Mouse (Mus musculus) adrenal gland (tissue): Measurements from ENCODE around the gene Akr1b7.

Experiments used
- intact Hi-C: fragments of 180-260 bp; cut with DNase I; formaldehyde crosslinking; loops from one replicate; pipeline ENCODE4 v1.15.1; 2025

Gene Akr1b7

DNA sequence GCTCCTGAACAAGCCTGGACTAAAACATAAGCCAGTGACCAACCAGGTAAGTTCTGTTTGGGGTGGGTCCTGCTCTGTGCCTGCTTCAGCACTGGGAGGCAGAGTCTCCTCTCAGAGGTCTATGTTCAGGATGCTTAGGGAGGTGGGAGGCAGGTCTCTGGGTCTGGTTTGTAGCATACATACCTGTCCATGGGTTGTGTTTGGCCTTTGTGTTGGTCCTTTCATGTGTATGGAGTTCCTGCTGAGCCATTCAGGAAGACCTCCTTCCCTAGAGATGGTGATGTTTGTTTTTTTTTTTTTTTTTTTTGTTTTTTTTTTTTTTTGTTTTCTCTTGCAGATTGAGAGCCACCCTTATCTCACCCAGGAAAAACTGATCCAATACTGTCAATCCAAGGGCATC is 6.9 kb downstream of the Akr1b7 start:
- intact Hi-C loops = no loop called here

- intact Hi-C loops = no loop called here
Measured at GRCm38 (mm10) chr6:34439006-34439405, 26.9 kb downstream of the Akr1b7 start.

DNA sequence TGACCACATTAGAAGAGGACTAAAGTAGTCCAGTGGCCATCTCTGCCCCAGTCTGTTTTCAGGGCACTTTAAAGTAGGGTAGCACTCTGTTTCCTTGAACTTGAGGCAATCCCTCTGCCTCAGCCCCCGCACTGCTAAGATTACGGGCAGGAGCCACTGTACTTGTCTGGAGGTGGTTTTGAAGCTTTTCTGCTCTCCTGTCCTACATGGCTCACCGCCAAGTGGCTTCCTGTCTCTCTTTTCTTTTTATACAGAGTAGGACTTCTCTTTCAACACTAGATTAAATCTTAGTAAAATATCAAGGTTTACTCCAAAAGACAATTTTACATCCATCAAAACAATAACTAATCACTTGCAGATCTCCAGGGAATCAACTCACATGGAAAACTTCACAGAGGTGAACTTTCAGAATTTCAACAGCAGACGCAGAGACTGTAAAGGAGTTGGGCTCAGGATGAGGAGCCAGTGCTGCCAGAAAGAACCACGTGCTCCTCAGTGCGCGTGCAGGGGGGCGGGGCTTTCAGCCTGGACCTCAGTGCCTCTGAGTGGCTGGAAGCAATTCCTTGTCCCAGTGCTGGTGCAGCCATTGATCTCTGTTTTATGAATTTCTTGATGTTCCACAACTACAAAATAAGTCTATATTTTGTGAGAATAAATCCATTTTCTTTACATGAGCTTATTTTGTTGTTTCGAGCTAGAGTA is 29.6 kb downstream of the Akr1b7 start:
- intact Hi-C loops = no loop called here

GRCm38 (mm10) chr6:34443791-34444190 is 31.7 kb downstream of the Akr1b7 start:
- intact Hi-C loops = loop anchor here (2.0 kb wide), 1 partner anchor 147 kb away; no protein-coding TSS in a partner anchor

- intact Hi-C loops = loop anchor here (5.0 kb wide), 1 partner anchor 76 kb away; no protein-coding TSS in a partner anchor
Measured at GRCm38 (mm10) chr6:34447961-34448360, 35.8 kb downstream of the Akr1b7 start.

GRCm38 (mm10) chr6:34448696-34449095 is 36.6 kb downstream of the Akr1b7 start:
- intact Hi-C loops = loop anchor here (5.0 kb wide), 1 partner anchor 76 kb away; no protein-coding TSS in a partner anchor

DNA sequence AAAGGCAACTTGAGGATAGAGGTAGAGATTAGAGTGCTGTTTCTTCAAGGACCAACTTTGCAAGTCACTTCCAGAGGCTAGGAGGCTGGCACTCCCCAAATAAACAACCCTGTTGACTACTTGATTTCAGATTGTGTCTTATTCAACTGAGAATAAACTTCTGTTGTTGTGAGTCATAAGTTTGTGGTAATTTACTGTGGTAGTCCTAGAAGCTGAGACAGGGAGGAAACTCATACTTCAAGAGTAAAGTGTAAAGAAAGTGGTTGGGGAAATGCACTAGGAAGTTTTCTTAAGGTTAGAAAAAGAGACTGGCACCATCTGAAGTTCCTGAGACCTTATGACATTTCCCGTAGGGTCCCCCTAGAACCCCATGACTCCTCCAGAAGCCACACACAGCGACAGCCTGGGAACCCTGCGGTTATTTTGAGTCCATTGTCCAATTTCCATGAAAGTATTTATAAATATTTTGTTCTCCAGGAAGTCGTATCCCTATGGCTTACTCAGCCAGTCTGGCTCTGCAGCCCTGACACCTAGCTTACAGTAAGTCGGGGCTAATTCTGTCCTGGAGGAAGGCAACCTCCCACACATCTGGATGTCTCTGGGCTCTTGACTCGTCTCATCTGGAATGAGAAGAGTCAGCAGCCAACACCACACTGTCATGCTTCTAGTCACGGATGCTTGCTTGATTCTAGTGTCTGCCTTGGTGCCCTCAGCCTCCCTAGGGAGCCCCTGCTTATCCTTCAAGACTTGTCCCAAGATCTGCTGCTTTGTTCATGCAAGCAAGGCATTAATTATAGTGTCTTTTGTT is 41.0 kb downstream of the Akr1b7 start:
- intact Hi-C loops = no loop called here

GRCm38 (mm10) chr6:34459456-34459855 is 47.3 kb downstream of the Akr1b7 start:
- intact Hi-C loops = no loop called here

DNA sequence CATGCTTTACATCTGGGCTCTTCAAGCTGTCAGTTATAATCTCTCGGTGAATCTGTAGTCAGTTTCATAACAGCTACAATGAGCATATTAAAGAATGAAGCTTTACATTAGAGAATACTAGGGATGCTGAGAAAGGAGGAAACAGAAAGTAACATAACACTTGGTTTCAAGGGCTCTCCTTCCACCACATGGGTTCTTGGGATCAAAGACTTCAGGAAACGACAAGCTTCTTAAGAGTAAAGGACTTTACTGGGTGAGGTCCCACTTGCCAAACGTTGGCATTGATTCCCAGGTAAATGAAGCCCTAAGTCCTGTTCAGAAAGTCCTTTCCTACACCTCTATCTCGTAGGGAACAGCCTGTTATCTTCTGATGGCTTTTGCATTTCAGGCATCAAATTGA is 48.5 kb downstream of the Akr1b7 start:
- intact Hi-C loops = no loop called here

DNA sequence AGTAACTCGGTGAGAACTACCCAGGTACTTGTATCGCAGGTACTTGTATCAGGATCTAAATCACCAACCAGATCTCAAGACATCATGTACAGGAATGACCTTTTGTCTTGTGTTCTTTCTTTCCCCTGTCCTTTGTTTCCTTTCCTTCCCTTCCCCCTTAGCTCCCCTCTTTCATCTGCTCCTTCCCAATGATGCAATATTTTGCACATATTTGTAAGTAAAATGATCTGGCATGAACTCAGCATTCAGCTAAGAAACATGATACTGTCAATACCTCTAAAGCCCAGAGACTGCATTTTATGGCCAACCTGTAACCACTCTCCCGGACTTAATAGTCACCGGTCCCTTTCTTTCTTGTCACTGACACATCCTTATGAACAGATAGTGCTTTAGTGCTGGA is 51.4 kb downstream of the Akr1b7 start:
- intact Hi-C loops = no loop called here

DNA sequence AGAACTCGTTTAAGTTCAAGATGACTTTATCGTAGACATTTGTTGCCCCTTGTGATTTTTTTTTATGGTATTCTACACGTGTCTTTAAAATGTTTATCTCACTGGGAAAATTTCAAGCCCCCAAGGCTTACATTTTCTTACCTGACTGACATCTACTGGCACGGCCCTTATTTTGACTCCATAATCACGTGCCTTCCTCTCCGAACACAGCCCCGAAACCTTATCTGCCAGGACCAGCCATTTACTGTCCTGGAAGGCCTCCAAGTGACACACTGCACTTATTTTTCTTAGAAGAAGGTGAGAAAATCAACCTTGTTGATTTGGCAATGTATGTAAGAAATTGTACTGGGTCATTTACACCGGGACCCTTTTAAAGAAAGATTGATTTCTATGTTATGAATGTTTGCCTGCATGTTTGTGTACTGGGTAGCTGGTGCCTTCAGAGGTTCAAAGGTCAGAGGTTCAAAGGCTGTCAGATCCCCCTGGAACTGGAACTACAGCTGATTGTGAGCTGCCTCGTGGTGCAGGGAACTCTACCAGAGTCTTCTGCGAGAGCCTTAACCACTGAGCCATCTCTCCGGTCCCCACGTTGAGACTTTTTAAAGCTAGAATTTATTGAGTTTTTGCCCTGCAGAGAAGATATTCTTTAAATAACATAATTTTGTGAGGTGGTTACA is 59.4 kb downstream of the Akr1b7 start:
- intact Hi-C loops = no loop called here
